Mouse (Mus musculus) brain, embryonic 14.5 days (tissue): ENCODE measurements around the gene Pecam1. TPM values are rescaled to one million over a fixed set of nuclear protein-coding genes. Genes with fewer than 3 reads are reported as not detected.
"Not testable (repeated sequence)": the region's sequence is repeated elsewhere in the genome, so short reads cannot be mapped to it uniquely, and the experiment has no call there.

Experiments
- DNase-seq: peaks from one replicate; pipeline ENCODE4 v3.0.0-alpha.2; 2011; ENCODE audit warnings: low read depth
- CTCF ChIP-seq: fragments of 200-500 bp; IDR thresholded peaks from 2 replicates; pipeline ENCODE4 v1.5.1; 2012; ENCODE audit warnings: inconsistent platforms, mild to moderate bottlenecking, moderate library complexity, borderline replicate concordance; ENCODE audit not compliant: insufficient read depth, insufficient read length; ENCODE audit errors: extremely low read depth
- POLR2A ChIP-seq: fragments of 200-500 bp; IDR thresholded peaks from 2 replicates; pipeline ENCODE4 v1.6.1; 2012; ENCODE audit warnings: mild to moderate bottlenecking, inconsistent platforms, borderline replicate concordance; ENCODE audit not compliant: poor library complexity, insufficient read depth, insufficient read length, severe bottlenecking; ENCODE audit errors: extremely low read depth
- polyA plus RNA-seq: library from polyadenylated mRNA; depleted of rRNA; stranded (reverse); fragments of >200 nt; gene quantifications from 2 replicates; pipeline ENCODE4 v1.2.3, GENCODE M21; 2012; rRNA removed

Pecam1 gene
- polyA plus RNA-seq, result 15.7 and 24.8 TPM in 2 replicates

DNA sequence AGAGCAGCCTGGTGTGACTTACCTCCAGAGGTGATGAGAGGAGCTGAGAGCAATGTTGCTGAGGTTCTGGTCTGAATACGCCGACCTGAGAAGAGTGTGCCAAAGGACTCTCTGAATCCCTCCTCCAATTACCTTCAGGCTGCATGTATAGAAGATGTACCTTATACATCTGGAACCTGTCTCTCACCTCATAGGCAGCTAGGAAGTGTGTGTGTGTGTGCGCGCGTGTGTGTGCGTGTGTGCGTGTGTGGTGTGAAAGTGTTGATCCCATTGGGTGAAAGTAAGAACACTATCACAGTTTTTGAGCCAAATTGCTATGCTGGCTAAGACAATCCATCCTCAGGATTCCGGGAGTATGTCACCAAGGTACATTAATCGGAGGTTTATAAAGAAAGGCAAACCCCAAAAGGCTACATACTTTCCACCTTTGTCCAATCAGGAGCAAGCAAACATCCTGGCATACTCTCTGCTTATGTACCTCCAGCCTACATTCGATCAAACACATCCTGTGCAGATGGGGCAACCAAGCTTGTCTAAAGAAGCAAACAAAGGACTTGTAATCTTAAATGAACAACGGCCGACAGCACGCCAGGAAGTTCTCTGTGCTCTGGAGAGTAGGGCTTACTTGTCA is at the start of gene Pecam1:
Gene Pecam1, minus strand, starts transcription at position 508 of the 631 bp plus-strand sequence.
- no peak for TF ChIP-seq CTCF
- TF ChIP-seq POLR2A, result no peak

DNA sequence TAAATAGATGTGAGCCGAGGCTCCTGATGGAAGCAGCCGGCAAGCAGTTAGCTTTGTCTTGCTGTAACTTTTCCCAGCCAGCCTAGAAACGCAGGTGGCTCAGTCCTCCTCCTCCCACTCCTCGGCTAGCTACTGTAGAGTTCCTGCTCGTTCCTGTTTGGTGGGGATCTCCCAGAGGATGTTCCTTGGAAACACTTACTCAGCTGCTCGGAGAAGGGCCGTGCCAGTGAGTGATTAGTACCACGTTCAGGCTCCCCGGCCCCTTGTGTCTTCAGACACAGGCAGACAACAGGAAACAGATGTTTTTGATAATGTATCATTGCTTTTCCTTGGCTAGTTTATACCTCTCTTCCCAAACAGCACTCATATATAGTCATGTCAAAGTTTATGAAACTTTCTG is 45.3 kb upstream of the Pecam1 start:
- DNase-seq, result no peak
- no peak for TF ChIP-seq CTCF
- TF ChIP-seq POLR2A, result no peak

More for the DNA sequence above, at the start of gene Pecam1:
- DNase-seq, result no peak

DNA sequence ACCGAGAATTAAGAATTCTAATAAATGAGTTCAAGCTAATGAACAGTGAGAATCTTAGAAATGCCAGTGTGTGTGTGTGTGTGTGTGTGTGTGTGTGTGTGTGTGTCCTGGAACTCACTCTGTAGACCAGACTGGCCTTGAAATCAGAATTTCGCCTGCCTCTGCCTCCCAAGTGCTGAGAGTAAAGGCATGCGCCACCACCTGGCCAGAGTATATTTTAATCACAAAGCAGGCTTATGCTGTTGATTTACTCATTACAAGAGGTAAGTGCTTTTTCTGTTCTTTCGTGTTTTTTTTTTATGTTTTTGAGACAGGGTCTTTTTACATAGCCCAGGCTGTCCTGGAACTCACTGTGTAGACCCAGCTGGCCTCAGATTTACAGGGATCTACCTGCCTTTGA is 43.4 kb upstream of the Pecam1 start:
- no peak for DNase-seq
- TF ChIP-seq CTCF, result peak; percentile 5; the same call in 1 of the 2 replicates
- no peak for TF ChIP-seq POLR2A

DNA sequence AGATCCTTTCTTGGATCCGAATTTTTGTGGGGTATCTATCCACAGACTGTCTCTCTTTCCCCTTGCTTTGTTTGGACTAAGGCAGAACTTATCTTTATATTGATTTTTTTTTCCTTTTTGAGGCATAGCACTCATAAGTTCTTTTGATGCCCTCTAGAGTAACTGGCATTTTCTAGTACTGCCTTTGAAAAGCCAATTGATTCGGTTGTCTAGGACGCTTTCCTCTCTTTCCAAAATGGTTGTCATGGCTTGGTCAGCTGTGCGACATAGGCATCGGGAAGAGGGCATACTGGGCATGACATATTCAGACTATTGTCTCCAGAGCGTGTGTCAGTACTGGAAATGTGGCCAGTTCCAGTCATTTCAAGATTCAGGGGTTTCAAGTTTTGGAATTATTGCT is 39.2 kb upstream of the Pecam1 start:
- peak; percentile 63 for DNase-seq
- no peak for TF ChIP-seq CTCF
- TF ChIP-seq POLR2A, result no peak

DNA sequence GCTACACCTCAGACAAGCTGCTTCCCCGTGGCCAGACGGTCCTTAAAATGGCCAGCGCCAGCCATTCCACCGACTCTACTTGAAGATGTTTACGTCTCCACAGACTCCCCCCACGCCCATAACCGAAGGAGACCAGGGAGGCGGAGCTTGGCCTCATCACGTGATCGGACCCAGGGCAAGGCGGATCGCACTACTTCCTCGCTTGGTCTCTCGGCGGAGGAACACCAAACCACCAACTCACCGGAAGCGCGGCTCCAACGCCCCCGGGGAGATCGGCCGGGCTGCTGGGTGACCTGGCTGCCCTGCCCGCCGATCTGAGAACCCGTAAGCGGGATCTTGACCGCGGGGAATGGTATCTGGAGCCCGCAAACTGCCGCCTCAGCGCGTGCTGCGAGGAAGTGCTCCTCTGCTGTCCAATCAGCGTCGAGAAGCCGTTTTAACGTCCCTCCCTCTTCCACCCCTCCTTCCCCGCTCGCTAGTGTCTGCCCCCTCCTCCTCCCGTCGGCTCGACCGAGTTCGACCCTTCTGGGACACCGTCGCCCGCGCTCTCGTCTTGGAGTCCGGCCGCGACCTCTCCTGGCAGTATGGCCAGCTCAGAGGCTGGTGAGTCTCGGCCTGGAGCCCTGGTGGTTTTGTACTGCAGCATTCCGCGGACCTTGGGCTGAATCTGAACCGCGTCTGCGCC is 38.5 kb upstream of the Pecam1 start, which contains the start of the genes Ddx5 and Cep95:
Gene Ddx5, minus strand, starts transcription at position 411 of the 685 bp plus-strand sequence.
Gene Cep95, plus strand, starts transcription at position 478 of the 685 bp plus-strand sequence.
- peak; percentile 99 for DNase-seq

DNA sequence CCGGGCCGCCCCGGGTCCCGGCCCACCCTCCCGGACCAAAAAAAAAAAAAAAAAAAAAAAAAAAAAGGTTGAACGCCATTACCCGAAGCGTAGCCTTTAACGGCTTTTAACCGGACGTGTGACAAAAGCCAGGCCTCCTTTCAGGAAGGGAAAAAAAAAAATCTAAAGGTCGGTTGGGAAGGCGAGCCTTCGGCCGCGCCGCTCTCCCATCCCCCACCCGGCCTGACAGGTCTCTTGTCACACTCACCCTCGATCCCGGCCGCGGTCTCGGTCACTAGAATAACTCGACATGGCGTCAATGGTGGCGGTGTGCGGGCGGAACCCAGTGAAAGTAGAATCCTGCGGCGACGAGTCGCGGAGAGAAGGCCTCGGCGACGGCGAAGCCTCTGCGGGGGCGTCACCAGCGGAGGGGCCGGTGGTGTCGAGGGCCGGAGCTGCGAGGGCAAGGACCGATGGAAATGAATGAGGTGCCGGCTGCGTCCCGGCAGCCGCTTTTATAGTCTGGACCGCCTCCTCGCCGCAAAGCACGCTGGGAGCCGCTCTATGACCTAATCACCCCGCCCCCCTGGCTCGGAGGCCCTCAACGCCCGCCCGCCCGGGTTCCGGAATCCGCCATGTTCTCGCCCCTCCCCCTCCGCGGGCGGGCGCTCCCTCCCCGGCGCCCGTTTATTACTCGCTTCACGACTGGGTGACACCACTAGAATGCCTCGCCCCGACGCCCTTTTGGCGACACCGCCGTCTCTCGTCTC is 37.8 kb upstream of the Pecam1 start:
- TF ChIP-seq POLR2A (peak; percentile 99), CTCF (no peak)
- peak; percentile 98 for DNase-seq

More for the DNA sequence above, 38.5 kb upstream of the Pecam1 start, which contains the start of the genes Ddx5 and Cep95:
- TF ChIP-seq POLR2A (peak; percentile 36; the same call in 1 of the 2 replicates), CTCF (no peak)

DNA sequence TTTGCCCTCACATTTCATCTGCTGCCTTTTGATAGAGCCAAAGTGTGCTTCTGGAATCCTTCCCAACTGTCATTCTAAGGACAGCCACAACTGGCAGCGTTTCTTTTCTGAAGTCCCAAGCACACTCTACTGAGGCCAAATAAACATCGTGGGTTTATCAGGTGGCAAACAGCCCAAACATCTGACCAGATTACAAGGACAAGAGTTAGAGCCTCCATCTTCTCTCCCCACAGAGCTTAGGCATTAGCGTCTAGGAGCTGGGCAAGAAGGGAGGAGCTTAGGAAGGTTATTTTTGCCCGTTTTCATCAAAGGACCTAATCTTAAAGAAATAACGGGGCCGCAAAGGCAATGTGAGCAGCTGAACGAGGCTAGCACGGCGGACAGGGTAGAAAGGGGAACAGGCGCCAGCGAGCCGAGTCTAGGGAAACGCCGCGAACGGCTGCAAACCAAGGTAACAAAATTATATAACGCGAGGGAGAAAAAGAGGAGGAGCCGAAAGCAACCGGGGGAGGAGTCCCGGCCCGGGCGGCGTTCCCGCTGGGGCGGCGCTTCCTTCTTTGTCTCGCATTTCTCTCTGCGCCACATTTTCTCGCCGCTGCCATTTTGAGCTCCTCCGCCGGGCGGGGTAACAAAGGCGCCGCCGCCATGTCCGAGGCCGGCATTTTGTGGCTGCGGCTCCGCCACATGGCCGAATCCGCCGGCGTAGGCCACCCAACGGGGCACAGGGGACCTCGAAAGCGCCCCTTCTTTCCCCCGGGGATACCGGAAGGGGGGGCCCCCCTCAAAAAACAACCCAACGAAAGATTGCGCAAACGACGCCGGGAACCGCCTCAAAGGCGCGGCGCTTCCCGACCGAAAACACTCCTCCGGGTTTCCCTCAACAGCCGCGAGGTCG is 37.0 kb upstream of the Pecam1 start:
- TF ChIP-seq CTCF (no peak), POLR2A (peak; percentile 23; the same call in 1 of the 2 replicates)
- peak; percentile 92 for DNase-seq

DNA sequence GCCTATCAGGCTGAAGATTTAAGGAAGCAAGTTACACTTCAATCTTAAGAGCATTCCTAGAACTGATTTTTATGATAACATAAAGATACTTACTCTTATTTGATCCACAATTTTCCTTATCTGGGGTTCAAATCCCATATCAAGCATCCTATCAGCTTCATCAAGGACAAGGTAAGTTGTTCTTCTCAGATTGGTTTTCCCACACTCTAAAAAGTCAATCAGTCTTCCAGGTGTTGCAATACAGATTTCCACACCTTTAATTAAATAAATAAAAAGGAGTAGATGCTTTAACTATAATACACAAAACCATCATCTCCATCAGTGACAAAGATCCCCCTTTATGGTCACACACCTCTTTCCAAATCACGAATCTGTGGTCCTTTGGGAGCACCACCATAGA is 34.6 kb upstream of the Pecam1 start:
- TF ChIP-seq POLR2A, result no peak
- no peak for DNase-seq

DNA sequence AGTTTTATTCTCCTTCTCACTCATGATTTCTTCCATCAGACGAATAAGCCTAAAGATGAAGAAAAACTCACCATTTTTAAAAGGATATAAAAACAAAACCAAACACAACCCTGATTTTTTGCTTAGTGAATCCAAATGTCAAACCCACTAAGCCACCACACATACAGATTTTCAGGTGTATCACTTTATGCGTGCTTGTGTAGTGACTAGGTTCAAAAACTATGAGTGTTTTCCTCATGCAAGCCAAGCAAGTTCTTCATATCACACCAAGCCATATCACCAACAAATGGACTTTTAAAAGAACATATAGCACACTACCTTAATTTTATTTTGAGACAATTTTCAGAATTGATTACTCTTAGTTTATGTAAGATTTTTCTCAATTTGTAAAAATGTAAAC is 34.0 kb upstream of the Pecam1 start:
- no peak for TF ChIP-seq POLR2A
- no peak for DNase-seq

DNA sequence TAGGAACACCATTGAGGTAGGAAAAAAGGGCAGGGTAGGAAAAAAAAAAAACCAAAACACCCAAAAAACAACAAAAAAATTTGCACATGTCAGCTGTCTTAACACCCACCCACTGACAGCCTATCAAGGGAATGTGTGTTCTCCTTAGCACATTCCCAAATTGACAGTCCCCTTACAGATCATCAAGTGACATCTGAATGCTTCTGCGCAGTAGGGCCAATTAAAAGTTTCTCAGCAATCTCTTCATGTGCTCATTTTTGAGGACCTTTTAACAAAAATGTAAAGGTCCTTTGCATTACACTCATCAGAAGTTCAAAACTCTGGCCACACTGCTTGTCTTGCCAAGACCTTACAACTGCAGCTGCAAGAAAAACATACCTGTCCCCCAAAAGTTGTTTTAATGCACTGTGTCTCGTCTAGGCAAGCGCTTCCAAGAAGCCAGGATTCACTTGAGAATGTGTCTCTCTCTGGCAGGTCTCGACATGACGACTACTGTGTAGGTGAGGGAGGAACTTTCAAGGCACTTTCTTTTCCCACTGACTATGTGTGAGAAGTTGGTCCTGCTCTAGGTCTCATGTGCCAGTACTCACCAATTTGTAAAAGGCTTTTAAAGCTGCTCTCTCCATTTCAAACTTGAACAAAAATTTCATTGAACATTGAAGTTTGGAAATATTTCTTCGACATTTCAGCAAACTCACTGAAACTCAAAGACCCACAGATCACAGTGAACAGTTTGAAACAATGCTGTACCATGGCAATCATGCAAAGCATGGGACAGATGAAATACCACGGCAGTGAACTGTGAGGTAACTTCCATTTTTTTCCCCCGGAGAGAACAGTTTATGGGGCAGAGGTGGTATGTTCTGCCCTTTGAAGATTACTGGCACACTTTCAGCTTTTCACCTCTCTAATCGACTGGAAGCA is 32.7 kb upstream of the Pecam1 start:
- no peak for TF ChIP-seq POLR2A
- no peak for TF ChIP-seq CTCF
- DNase-seq, result no peak

DNA sequence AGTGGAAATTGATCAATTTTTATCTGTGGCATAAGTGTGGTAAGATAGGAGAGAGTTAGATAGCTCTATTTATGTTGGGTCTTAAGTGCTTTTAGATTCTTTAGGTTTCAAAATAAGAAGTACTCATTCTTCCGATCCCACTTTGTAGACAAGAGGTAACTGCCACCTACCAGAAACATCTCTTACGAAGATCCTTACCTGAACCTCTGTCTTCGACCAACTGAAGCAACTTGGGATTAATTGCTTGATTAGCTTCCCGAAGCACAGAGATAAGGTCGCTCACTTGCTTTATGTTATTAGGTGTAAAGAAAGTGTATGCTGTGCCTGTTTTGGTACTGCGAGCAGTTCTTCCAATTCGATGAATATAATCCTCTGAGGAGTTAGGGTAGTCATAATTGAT is 31.8 kb upstream of the Pecam1 start:
- not testable (repeated sequence) for DNase-seq
